Mouse (Mus musculus) hindbrain, postnatal 0 days (tissue): ENCODE results near the gene Nfil3. TPM values are rescaled to one million over a fixed set of nuclear protein-coding genes. Genes with fewer than 3 reads are reported as not detected.

Source experiments
- ATAC-seq: fragments of 200-750 bp; cut with Nextera tagmentation; 2 replicates; pipeline ENCODE4 v1.8.0; 2017; ENCODE audit warnings: mild to moderate bottlenecking, moderate TSS enrichment, moderate library complexity
- DNase-seq: peaks from one replicate; pipeline ENCODE4 v3.0.0-alpha.2; 2015; ENCODE audit warnings: low spot score
- H3K27ac ChIP-seq: fragments of 300-500 bp; sonication (generic); 2 replicates; pipeline ENCODE4 v1.5.1; 2014; ENCODE audit warnings: mild to moderate bottlenecking
- H3K27me3 ChIP-seq: fragments of 300-500 bp; sonication (generic); 2 replicates; pipeline ENCODE4 v1.6.1; 2014; ENCODE audit warnings: low read length, mixed read lengths; ENCODE audit not compliant: insufficient read depth
- H3K36me3 ChIP-seq: fragments of 300-500 bp; sonication (generic); 2 replicates; pipeline ENCODE4 v1.6.1; 2014; ENCODE audit warnings: low read length, mixed read lengths; ENCODE audit not compliant: insufficient read depth
- H3K4me1 ChIP-seq: fragments of 300-500 bp; sonication (generic); 2 replicates; pipeline ENCODE4 v1.6.1; 2014; ENCODE audit warnings: antibody characterized with exemption, low read length, mixed read lengths; ENCODE audit not compliant: insufficient read depth
- H3K4me2 ChIP-seq: fragments of 300-500 bp; sonication (generic); 2 replicates; pipeline ENCODE4 v1.6.1; 2014; ENCODE audit warnings: low read depth, mild to moderate bottlenecking, low read length, moderate library complexity, mixed read lengths
- H3K4me3 ChIP-seq: fragments of 300-500 bp; sonication (generic); 2 replicates; pipeline ENCODE4 v1.5.1; 2014; ENCODE audit warnings: low read length
- H3K9ac ChIP-seq: fragments of 300-500 bp; sonication (generic); replicated peaks from 2 replicates; pipeline ENCODE4 v1.6.1; 2014; ENCODE audit warnings: mild to moderate bottlenecking, low read length, moderate library complexity, mixed read lengths
- H3K9me3 ChIP-seq: fragments of 300-500 bp; sonication (generic); 2 replicates; pipeline ENCODE4 v1.6.1; 2016; ENCODE audit warnings: low read length, mixed read lengths
- CTCF ChIP-seq: IDR thresholded peaks from 2 replicates; pipeline ENCODE4 v1.5.1; 2016; ENCODE audit warnings: antibody characterized with exemption, control low read depth, low read depth
- WGBS: fragments of 180-500 bp; shearing (Covaris S2); extraction: QIAGEN DNeasy Blood & Tissue Kit; methylation state at CpG from one replicate; pipeline ENCODE4 v1.1.7; 2014; 5-methylcytosine and 5-hydroxymethylcytosine counted together
- polyA plus RNA-seq: library from polyadenylated mRNA; unstranded; fragments of >200 nt; fragmentation: Nextera tagmentation; extraction: Ambion mirVana; gene quantifications from 2 replicates; pipeline ENCODE4 v1.2.1, GENCODE M21; 2015
- total RNA-seq: library from RNA; depleted of rRNA; stranded (reverse); fragments of >200 nt; gene quantifications from 2 replicates; pipeline ENCODE4 v1.2.3, GENCODE M21; 2014

Nfil3 gene
- total and polyA plus RNA-seq, 2 experiments from 2014 or later, result 17.9 to 28.3 TPM

GRCm38 (mm10) chr13:52945769-52946168, 35.1 kb downstream of the Nfil3 start:
- no peak for ATAC-seq
- peak; percentile 37 for DNase-seq
- Histone ChIP-seq H3K27ac (no peak overlapping the region), H3K27me3 (no peaks in the 10 kb centered on the region), H3K36me3 (no peaks in the 10 kb centered on the region), H3K4me3 (no peak overlapping the region), H3K4me1 (no peaks in the 10 kb centered on the region; the same call in 1 of the 2 replicates), H3K4me2 (no peak overlapping the region), H3K9me3 (no peaks in the 10 kb centered on the region), H3K9ac (no peak overlapping the region)
- 50% methylated on average over 9 of the region's 9 CpGs for WGBS
- no peak for TF ChIP-seq CTCF

GRCm38 (mm10) chr13:52944116-52944515, 36.8 kb downstream of the Nfil3 start:
- H3K4me2 ChIP-seq, result no peak overlapping the region
- no peaks in the 10 kb centered on the region for H3K36me3 ChIP-seq
- 74% methylated on average over 4 of the region's 4 CpGs for WGBS
- no peak overlapping the region for H3K9ac ChIP-seq
- no peak for TF ChIP-seq CTCF
- no peak overlapping the region for H3K27ac ChIP-seq
- no peaks in the 10 kb centered on the region for H3K9me3 ChIP-seq
- H3K4me1 ChIP-seq, result no peaks in the 10 kb centered on the region; the same call in 1 of the 2 replicates
- no peak overlapping the region for H3K4me3 ChIP-seq
- no peaks in the 10 kb centered on the region for H3K27me3 ChIP-seq
- ATAC-seq (no peak), DNase-seq (no peak)

- Histone ChIP-seq H3K9me3 (no peaks in the 10 kb centered on the region), H3K9ac (no peak overlapping the region), H3K4me2 (no peak overlapping the region), H3K27ac (no peak overlapping the region), H3K4me3 (no peak overlapping the region), H3K36me3 (no peaks in the 10 kb centered on the region), H3K4me1 (no peaks in the 10 kb centered on the region; the same call in 1 of the 2 replicates), H3K27me3 (no peaks in the 10 kb centered on the region)
- DNase-seq (no peak), ATAC-seq (no peak)
- 43% methylated on average over 1 of the region's 1 CpGs for WGBS
- no peak for TF ChIP-seq CTCF
Observed at GRCm38 (mm10) chr13:52942876-52943388, 37.9 kb downstream of the Nfil3 start.

GRCm38 (mm10) chr13:52940956-52941355, 39.9 kb downstream of the Nfil3 start:
- no peaks in the 10 kb centered on the region for H3K36me3 ChIP-seq
- H3K4me1 ChIP-seq, result no peaks in the 10 kb centered on the region; the same call in 1 of the 2 replicates
- H3K4me3 ChIP-seq, result no peak overlapping the region
- H3K9ac ChIP-seq, result no peak overlapping the region
- no peaks in the 10 kb centered on the region for H3K27me3 ChIP-seq
- no peaks in the 10 kb centered on the region for H3K9me3 ChIP-seq
- no peak for ATAC-seq
- H3K4me2 ChIP-seq, result no peak overlapping the region
- TF ChIP-seq CTCF, result no peak
- no peak for DNase-seq
- 68% methylated on average over 7 of the region's 7 CpGs for WGBS
- no peak overlapping the region for H3K27ac ChIP-seq

GRCm38 (mm10) chr13:52930582-52930981, 50.3 kb downstream of the Nfil3 start:
- Histone ChIP-seq H3K9ac (no peak overlapping the region), H3K36me3 (no peaks in the 10 kb centered on the region), H3K27ac (no peak overlapping the region), H3K4me1 (peaks cover 6% of the 10 kb centered on the region; the same call in 1 of the 2 replicates), H3K27me3 (no peaks in the 10 kb centered on the region), H3K9me3 (no peaks in the 10 kb centered on the region), H3K4me3 (no peak overlapping the region), H3K4me2 (no peak overlapping the region)
- DNase-seq (no peak), ATAC-seq (no peak)
- no peak for TF ChIP-seq CTCF
- 40% methylated on average over 10 of the region's 10 CpGs for WGBS

- peak; percentile 19; the same call in 1 of the 2 replicates for TF ChIP-seq CTCF
- H3K9ac ChIP-seq, result peak within 1 kb of the TSS; percentile 69
- H3K27ac ChIP-seq, result peak within 1 kb of the TSS; percentile 72
- peak; percentile 97 for ATAC-seq
- 1% methylated on average over 62 of the region's 63 CpGs for WGBS
- no peaks in the 10 kb centered on the region for H3K27me3 ChIP-seq
- peak within 1 kb of the TSS; percentile 58 for H3K4me3 ChIP-seq
- no peaks in the 10 kb centered on the region for H3K36me3 ChIP-seq
- H3K4me1 ChIP-seq, result peaks cover 6% of the 10 kb centered on the region; the same call in 1 of the 2 replicates
- H3K9me3 ChIP-seq, result no peaks in the 10 kb centered on the region
- peak within 1 kb of the TSS; percentile 78 for H3K4me2 ChIP-seq
- peak; percentile 96 for DNase-seq
Observed at GRCm38 (mm10) chr13:52929209-52930171, 51.4 kb downstream of the Nfil3 start, which contains the start of gene Auh. Gene Auh (minus strand): TSS chr13:52929681.
